Mouse (Mus musculus): ENCODE results near the gene Sypl2. TPM values are rescaled to one million over a fixed set of nuclear protein-coding genes. Genes with fewer than 3 reads are reported as not detected.

Gene Sypl2
- polyA plus RNA-seq, 2 experiments, result 2.7 to 3.7 TPM

GRCm38 (mm10) chr3:108186098-108187047 lies 40.1 kb downstream of the Sypl2 start, which contains the start of gene Amigo1:
Gene Amigo1, plus strand, starts transcription at chr3:108186335.
- Histone ChIP-seq H3K4me1 (ENCODE audit: control insufficient read depth, insufficient read depth, low read length) (0 out of 2 replicates have a peak, but pooled peaks cover 2% of the 10 kb centered on the region), H3K9ac (ENCODE audit: low read depth, low read length, severe bottlenecking) (peak within 1 kb of the TSS; percentile 71), H3K4me2 (replicated peaks; ENCODE audit: low read depth, low read length, severe bottlenecking) (peak within 1 kb of the TSS; percentile 92), H3K4me3 (replicated peaks; ENCODE audit: low read length) (peak within 1 kb of the TSS; percentile 73), H3K27me3 (ENCODE audit: control insufficient read depth, insufficient read depth, low read length) (no peaks in the 10 kb centered on the region; the same call in 1 of the 2 replicates), H3K9me3 (ENCODE audit: control insufficient read depth, low read length) (no peaks in the 10 kb centered on the region), H3K27ac (replicated peaks; ENCODE audit: low read depth, low read length) (no peak within 1 kb of the TSS), H3K36me3 (ENCODE audit: control insufficient read depth, insufficient read depth, low read length) (0 out of 2 replicates have a peak, but pooled peaks cover 6% of the 10 kb centered on the region)
- ATAC-seq (ENCODE audit: low FRiP score, low read depth) (peak; percentile 71), DNase-seq (ENCODE audit: low spot score) (no peak)
- TF ChIP-seq POLR2A (IDR thresholded peaks at IDR 0.05; ENCODE audit: borderline replicate concordance, extremely low read depth, insufficient read depth, insufficient read length), result no peak
- 3% methylated on average over 34 of the region's 100 CpGs for WGBS

- Histone ChIP-seq H3K4me2 (replicated peaks; ENCODE audit: low read depth, low read length, severe bottlenecking) (peak overlapping the region; percentile 92), H3K27ac (replicated peaks; ENCODE audit: low read depth, low read length) (no peak overlapping the region), H3K27me3 (ENCODE audit: control insufficient read depth, insufficient read depth, low read length) (no peaks in the 10 kb centered on the region; the same call in 1 of the 2 replicates), H3K4me3 (replicated peaks; ENCODE audit: low read length) (peak overlapping the region; percentile 73), H3K36me3 (ENCODE audit: control insufficient read depth, insufficient read depth, low read length) (0 out of 2 replicates have a peak, but pooled peaks cover 6% of the 10 kb centered on the region), H3K9ac (ENCODE audit: low read depth, low read length, severe bottlenecking) (peak overlapping the region; percentile 71), H3K9me3 (ENCODE audit: control insufficient read depth, low read length) (no peaks in the 10 kb centered on the region), H3K4me1 (ENCODE audit: control insufficient read depth, insufficient read depth, low read length) (0 out of 2 replicates have a peak, but pooled peaks cover 2% of the 10 kb centered on the region)
- no peak for ATAC-seq (ENCODE audit: low FRiP score, low read depth)
- TF ChIP-seq POLR2A (IDR thresholded peaks at IDR 0.05; ENCODE audit: borderline replicate concordance, extremely low read depth, insufficient read depth, insufficient read length), result no peak
- WGBS, result 3% methylated on average over 16 of the region's 16 CpGs
- DNase-seq (ENCODE audit: low spot score), result no peak
Observed at GRCm38 (mm10) chr3:108185460-108186097, 40.9 kb downstream of the Sypl2 start.

DNA sequence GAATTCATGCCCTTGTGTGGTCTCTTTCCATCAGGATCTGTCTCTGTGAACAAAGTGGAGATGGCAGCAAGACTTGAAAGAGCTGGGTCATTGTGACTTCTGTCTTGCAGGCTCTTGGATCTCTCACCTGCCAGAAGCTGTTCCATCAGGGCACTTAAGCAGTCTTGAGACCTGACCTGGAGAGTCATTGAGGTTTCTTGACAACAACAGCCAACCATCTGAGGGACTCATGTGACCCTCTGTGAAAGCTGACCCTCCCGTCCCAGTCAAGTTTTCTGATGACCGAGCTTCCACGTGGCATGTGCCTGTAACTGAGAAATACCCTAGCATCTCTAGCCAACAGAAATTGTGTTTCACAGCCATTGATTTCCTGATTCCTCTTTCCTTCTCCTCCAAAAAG lies 41.7 kb downstream of the Sypl2 start:
- Histone ChIP-seq H3K27ac (replicated peaks; ENCODE audit: low read depth, low read length) (no peak overlapping the region), H3K9me3 (ENCODE audit: control insufficient read depth, low read length) (no peaks in the 10 kb centered on the region), H3K4me1 (ENCODE audit: control insufficient read depth, insufficient read depth, low read length) (no peaks in the 10 kb centered on the region), H3K36me3 (ENCODE audit: control insufficient read depth, insufficient read depth, low read length) (0 out of 2 replicates have a peak, but pooled peaks cover 6% of the 10 kb centered on the region), H3K9ac (ENCODE audit: low read depth, low read length, severe bottlenecking) (no peak overlapping the region), H3K27me3 (ENCODE audit: control insufficient read depth, insufficient read depth, low read length) (no peaks in the 10 kb centered on the region; the same call in 1 of the 2 replicates), H3K4me2 (replicated peaks; ENCODE audit: low read depth, low read length, severe bottlenecking) (no peak overlapping the region), H3K4me3 (replicated peaks; ENCODE audit: low read length) (no peak overlapping the region)
- DNase-seq (ENCODE audit: low spot score) (no peak), ATAC-seq (ENCODE audit: low FRiP score, low read depth) (no peak)
- WGBS, result 74% methylated on average over 3 of the region's 3 CpGs
- no peak for TF ChIP-seq POLR2A (IDR thresholded peaks at IDR 0.05; ENCODE audit: borderline replicate concordance, extremely low read depth, insufficient read depth, insufficient read length)

DNA sequence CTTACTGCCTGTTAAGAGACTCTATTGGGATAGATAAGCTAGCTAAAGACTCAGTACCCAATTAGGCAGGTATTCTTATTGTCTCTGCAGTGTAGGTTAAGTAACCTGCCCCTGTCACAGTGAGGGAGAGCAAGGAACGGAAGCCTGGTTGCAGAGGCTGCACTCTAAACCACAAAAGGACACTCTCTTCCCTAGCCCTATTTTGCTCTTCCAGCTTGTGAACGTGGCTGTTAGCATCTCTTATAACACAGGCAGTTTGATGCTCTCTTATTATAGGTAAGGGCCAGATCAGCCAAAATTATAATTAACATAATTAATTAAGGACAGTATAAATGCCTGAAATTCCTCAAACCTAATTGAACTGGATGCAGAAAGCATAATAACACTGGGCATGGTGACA lies 45.9 kb downstream of the Sypl2 start:
- DNase-seq (ENCODE audit: low spot score), result no peak
- Histone ChIP-seq H3K4me1 (ENCODE audit: control insufficient read depth, insufficient read depth, low read length) (peaks cover 5% of the 10 kb centered on the region; the same call in 1 of the 2 replicates), H3K9me3 (ENCODE audit: control insufficient read depth, low read length) (no peaks in the 10 kb centered on the region), H3K27ac (replicated peaks; ENCODE audit: low read depth, low read length) (no peak overlapping the region), H3K4me3 (replicated peaks; ENCODE audit: low read length) (no peak overlapping the region), H3K36me3 (ENCODE audit: control insufficient read depth, insufficient read depth, low read length) (no peaks in the 10 kb centered on the region), H3K4me2 (replicated peaks; ENCODE audit: low read depth, low read length, severe bottlenecking) (no peak overlapping the region), H3K27me3 (ENCODE audit: control insufficient read depth, insufficient read depth, low read length) (no peaks in the 10 kb centered on the region), H3K9ac (ENCODE audit: low read depth, low read length, severe bottlenecking) (no peak overlapping the region)
- ATAC-seq (ENCODE audit: low FRiP score, low read depth), result no peak
- WGBS, result 53% methylated on average over 2 of the region's 2 CpGs
- no peak for TF ChIP-seq POLR2A (IDR thresholded peaks at IDR 0.05; ENCODE audit: borderline replicate concordance, extremely low read depth, insufficient read depth, insufficient read length)
